8 mouse cellular contexts compared by ENCODE assay signal in the genomic region with DNA sequence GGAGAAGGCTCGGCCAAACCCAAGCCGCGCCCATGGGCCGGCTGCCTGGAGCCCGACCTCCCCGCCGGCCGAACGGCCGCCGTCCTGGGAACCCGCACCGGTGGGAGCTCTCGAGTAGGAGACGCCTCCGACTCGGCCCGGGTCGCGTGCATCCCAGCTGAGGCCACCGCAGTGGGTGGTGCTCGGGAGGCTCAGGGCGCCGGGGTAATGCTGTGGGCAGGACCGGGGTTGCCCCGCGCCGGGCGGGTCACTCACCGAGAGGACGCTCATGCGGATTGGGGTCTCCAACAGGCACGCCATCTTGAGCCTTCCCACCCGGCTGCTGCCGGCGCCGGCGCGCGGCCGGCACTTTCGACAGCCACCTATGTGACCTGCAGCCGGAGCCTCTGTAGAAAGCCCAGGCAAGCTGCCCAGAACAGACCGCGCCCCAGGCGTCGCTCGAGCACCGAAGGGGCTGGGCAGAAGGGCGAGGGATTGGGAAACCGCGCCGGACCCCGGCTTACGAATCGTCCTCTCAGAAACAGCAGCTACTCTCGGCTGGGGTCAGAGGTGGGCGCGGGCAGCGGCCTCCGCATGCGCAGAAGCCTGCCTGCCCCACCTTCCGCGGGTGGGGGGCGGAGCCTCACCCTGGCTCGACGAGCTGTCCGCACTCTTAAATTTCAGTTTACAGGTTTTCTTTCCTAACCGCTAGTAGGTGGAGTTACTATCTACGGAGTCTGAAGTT. TPM values are rescaled to one million over a fixed set of nuclear protein-coding genes. Genes with fewer than 3 reads are reported as not detected.
DNase-seq lines count a peak whose midpoint lies in the region; ATAC-seq lines count a peak whose summit lies in the region.

A gene (minus strand): TSS at position 553 of the 724 bp plus-strand sequence.

- peak; percentile 93 for DNase-seq in MN1 (ENCODE audit: low spot score)
- DNase-seq in cerebellum, adult 9-10 months = peak; percentile 92
- peak; percentile 75 to 89 for DNase-seq in frontal cortex, adult 2 months (ENCODE audit: extremely low spot score in 1 of 2, low spot score in 1 of 2)
- peak; percentile 92 for DNase-seq in hindbrain, embryonic 11.5 days (ENCODE audit: low spot score)
- peak; percentile 89 to 94 for DNase-seq in layer of hippocampus, postnatal 10 days (ENCODE audit: low spot score in 2 of 2)
- DNase-seq in lung, postnatal 10 days = peak; percentile 93
- DNase-seq in ovary, postnatal 36 days (ENCODE audit: low spot score) = peak; percentile 92
- peak; percentile 93 for DNase-seq in thymus, postnatal 25 days

- H3K4me1 ChIP-seq in hindbrain, embryonic 11.5 days (replicated peaks; ENCODE audit: control insufficient read depth, insufficient read depth, low read length) = no peaks in the 10 kb centered on the region

- peak within 1 kb of the TSS; percentile 85 for H3K9ac ChIP-seq in hindbrain, embryonic 11.5 days (ENCODE audit: low read depth, low read length)

- peak; percentile 95 for ATAC-seq in hindbrain, embryonic 11.5 days (ENCODE audit: low FRiP score)

- H3K36me3 ChIP-seq in hindbrain, embryonic 11.5 days (ENCODE audit: control insufficient read depth, insufficient read depth, low read length) = no peaks in the 10 kb centered on the region

- peak within 1 kb of the TSS; percentile 87 for H3K4me3 ChIP-seq in hindbrain, embryonic 11.5 days (ENCODE audit: low read depth, low read length)

- peak within 1 kb of the TSS; percentile 88 for H3K27ac ChIP-seq in hindbrain, embryonic 11.5 days (ENCODE audit: low read depth, low read length)

- peak within 1 kb of the TSS; percentile 59 for H3K4me2 ChIP-seq in hindbrain, embryonic 11.5 days (replicated peaks; ENCODE audit: low read depth, low read length)

- under 1% methylated on average over 70 of the region's 70 CpGs for WGBS in hindbrain, embryonic 11.5 days

- H3K9me3 ChIP-seq in hindbrain, embryonic 11.5 days (ENCODE audit: control insufficient read depth, low read length) = no peaks in the 10 kb centered on the region

- H3K27me3 ChIP-seq in hindbrain, embryonic 11.5 days (ENCODE audit: control insufficient read depth, insufficient read depth, low read length) = no peaks in the 10 kb centered on the region

RNA-seq across cellular contexts. Expression of the gene that starts here (rescaled TPM):
- polyA plus RNA-seq in frontal cortex, adult 2 months (2012; rRNA removed) = 53.4 and 57.1 TPM in 2 replicates
- 41.3 and 46.4 TPM in 2 replicates for polyA plus RNA-seq in hindbrain, embryonic 11.5 days (2014; fragmentation: Nextera tagmentation; extraction: Ambion mirVana)
- total RNA-seq in layer of hippocampus, postnatal 10 days (2021) = 10 to 100 TPM; 58.3 to 61.2 TPM

Comparison
In these comparisons a context has a peak if more than half of its experiments do, and no peak if none do; other contexts are left out.
1. Peak in every context shown above with its lines: DNase-seq, ATAC-seq, H3K4me3 ChIP-seq and H3K27ac ChIP-seq.